Mouse (Mus musculus) kidney, postnatal 36 days (tissue): Measurements from ENCODE around the gene Kcnip1.

Source experiments
- DNase-seq, 2 experiments: peaks; one replicate each; pipeline ENCODE4 v3.0.0; 2021 to 2022; ENCODE audit warnings: mixed read lengths in 2 of 2

The Kcnip1 gene

DNA sequence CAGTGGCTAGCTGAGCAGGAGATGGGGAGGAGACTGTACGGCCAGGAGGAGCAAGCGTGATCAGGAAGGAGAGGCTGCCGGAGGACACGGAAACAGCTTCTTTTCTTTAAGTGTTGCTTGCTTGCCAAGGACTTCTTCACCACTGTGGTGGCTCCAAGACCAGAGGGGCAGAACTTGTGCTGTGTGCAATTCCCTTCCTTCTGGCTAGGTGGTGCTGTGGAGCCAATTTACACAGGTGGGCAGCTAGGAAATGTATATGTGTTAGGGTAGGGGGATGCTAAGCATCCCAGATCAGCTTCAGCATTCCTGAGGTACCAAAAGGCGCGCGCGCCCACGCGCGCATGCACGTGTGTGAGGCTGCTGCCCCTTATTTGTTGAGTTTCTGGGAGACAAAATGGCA lies 243.5 kb downstream of the Kcnip1 start:
- DNase-seq = no peak

DNA sequence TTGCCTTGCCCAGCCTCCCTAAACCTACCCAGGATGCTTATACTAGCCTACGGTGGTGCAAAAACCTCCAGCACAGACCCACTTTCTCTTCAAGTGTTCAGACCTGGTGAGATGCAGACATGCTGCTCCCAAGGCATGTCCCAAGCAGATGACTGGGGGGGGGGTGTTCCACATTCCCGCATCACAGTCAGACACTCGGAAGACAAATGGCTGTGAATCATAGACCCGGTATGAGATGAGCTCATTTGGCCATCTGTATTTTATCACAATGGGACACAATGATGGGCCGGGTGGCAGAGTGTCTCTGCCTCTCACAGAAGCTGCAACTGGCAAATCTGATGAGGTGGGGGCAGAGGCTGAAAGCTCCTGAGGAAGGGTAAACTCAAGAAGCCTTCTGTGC lies 244.2 kb downstream of the Kcnip1 start:
- no peak for DNase-seq

DNA sequence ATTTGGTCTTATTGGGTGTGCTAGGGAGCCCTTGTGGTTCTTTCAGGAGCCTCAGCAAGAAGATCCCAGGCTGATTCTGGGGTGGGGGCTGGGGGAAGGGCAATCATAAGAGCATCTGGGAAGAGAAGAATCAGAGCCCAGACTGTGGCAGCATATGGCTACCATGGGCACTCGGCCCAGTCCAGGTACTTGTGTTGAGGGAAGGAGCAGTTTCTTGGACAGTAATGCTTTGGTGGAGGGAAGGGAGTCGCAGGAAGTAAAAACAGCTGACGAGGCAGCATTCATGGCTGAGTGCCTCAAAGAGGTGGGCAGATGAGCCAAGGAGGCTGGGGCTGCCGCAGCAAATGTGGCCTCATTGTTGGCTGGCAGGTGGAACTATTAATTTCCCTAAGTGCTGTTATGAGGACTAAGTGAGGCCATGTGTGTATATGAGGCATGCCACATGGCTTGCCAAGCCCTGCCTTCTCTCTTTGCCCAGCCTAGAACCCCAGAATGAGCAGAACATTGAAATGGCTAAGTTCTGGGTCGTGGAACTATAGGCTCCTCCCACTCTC lies 245.5 kb downstream of the Kcnip1 start:
- no peak for DNase-seq

DNA sequence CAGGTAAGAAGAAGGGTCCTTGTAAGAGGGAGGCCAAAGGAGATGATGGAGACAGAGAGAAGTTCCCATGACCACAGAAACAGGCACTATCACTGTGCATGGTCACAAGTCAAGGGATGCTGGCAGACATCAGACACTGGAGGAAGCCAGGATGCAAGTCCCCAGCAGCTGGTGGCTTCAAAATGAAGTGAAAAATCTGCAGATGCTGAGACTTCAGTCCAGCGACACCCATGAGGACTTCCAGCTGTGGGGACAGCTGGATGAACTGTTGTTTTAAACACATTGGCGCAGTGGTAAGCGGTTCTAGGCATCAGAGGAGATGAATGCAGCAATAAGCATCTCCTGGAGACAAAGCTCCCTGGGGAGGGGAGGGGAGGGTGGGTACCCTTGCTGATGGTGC lies 246.6 kb downstream of the Kcnip1 start:
- peak in 1 of 2 experiments; percentile 4 for DNase-seq

DNA sequence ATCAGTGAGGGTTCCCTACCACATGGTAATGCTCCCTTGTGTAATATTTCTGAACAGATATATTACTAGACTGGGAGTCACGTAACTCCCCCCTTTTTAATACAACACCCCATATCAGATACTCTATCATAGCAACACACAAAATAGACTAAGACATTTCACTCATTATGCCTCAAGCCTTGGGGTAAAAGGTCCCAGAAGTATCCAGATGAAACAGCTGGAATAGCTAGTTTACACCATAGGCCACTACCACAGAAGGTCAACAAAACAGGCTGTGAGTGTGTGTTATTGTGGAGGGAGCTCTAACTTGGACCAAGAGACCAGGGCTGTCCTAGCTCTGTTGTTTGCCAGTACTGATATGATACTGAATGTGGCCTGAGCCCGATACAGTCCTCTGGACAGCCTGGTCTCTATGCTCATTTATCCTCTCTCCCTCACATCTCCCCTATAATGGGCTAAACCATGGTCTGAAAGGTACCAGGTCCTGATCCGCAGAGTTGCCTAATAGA lies 247.1 kb downstream of the Kcnip1 start:
- DNase-seq = no peak

DNA sequence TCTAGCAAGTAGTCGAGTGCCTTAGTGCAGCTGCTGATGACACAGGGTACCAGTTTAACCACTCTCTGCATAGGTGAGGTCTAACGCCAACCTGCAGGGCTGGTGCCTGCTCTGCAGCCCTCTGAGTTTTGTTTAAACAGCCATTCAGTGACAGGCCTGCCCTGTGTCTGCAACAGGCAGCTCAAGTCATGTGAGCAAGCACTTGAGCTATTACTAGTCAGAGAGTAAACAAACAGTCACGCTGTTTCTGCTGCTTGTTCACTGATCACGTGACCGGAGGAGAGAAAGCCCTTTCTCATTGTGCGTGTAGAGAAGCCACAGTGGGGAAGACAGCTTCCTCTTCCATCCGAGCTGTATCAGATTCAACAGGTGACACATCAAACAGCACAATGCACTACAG lies 248.5 kb downstream of the Kcnip1 start:
- DNase-seq = peak in 1 of 2 experiments; percentile 2

DNA sequence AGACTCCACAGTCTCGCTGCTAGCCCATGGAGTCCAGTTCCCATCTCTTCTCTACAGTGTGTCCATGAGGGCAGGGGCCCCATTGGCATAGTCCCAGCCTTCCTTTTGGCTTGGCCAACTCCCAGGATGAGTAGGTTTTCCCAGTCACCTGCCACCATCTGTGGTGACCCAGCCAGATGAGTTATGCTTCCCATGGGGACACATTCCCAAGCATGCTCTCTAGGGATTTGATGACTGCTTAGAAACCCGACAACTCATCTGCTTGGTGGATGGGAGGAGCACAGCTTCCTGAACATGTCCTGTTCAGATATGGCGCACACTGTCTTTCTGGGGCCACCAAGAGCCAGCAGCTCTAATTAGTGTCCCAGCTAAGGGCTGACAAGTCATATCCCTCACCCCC lies 252.8 kb downstream of the Kcnip1 start:
- DNase-seq = no peak

DNA sequence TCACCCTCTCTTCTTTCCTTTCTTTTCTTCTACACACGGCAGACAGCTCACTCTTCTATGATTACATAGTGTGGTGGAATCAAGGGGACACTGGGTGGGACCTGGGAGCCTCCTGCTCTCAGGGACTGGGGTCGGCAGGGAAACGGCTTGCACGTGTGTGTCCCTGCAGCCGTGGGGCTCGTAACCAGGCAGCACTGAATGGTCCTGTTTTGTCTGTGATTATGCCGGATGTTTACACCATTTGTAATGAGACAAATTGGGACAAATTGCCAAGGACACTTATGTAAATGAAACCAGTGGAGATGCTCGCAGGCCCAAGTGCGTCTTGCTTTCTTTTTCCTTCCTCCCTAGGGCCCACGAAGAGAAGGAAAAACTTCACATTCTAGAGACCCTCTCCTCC lies 256.5 kb downstream of the Kcnip1 start:
- no peak for DNase-seq

DNA sequence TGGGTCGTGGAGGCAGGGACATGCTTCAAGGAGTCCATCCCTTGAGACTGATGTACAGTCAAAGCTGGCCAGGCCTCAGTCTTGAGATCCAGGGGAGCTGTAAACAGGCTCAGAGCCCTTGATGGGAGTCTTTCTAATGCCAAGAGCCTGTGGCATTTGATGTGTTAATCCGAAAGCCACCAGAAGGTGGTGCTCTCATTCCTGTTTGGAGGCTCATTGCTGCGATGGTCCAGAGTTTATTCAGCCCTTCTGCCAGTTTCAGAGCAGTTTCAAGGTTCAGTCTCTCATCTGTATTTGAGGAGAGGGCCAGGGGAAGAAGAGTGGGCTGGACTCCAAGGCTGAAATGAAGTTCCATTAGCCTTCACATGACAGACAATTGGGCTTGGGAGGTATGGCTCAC lies 259.7 kb downstream of the Kcnip1 start:
- peak; percentile 41 to 83 for DNase-seq

DNA sequence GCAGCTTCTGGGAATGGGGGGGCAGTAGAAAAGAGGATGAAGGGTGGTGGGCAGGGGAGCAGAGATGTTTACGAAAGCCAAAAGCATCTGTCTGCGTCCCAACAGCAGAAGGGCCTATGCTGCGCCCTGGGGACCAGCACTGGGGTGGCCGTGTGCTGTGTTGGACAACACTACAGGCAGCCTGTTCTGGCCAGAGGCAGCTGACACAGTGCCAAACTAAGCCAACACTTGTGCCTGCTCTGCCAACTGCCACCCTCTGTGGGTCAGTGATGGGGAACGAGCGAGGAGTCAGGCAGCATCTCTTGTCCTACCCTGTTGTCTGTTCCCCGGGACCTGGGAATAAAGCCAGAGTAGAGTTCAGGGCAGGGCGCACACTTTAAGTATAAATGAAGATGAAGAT lies 260.6 kb downstream of the Kcnip1 start:
- DNase-seq = no peak

DNA sequence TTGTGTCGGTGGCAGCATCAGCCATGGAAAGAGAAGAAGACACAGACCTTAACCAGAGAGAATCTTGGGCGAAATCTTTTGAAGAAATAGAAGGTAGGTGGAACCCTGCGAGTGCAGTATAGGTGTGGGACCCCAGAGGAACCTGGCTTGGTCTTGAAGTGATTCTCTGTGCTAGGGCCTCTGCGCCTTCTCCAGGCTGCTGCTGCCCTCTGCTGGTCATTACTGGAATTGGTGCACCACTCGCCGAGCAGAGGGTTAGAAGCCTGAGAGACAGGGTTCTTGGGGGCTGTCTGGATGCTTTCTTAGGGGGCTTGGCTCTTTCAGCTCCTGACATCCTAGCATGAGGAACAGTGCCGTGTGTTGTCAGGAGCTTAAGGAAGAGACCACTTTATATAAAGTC lies 271.7 kb downstream of the Kcnip1 start:
- DNase-seq = peak; percentile 18 to 84

DNA sequence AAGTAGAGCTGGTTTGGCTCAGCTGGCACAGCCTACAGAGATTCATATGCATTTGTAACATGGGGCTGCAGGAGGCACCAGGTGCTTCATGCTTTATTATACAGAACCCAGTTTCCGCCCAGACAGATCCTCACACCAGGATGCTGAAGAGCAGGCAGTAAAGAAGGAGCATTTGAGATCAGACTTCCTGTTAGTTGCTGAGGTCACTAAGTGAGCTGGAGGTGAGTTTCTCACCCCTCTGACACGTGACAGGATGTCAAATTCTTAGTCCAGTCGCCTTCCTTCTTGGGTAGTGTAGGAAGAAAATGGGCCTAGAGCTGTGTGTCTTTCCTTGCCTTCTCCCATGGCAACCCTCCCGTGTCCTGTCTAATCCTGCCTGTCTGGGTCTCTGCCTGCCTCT lies 286.2 kb downstream of the Kcnip1 start:
- no peak for DNase-seq

DNA sequence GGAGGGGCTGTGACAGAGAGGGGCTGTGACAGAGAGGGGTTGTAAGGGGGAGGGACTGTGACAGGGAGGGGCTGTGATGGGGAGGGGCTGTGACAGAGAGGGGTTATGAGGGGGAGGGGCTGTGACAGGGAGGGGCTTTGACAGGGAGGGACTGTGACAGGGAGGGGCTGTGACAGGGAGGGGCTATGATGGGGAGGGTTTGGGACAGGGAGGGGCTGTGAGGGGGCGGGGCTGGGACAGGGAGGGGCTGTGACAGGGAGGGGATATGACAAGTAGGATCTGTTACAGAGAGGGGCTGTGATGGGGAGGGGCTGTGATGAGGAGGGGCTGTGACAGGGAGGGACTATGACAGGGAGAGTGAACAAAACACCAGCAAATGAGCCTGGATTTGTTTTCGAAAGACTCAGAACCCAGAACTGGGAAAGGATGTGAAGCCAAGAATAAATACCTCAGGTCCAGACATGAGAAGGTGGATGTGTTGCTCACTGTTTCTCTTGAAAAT lies 290.9 kb downstream of the Kcnip1 start:
- DNase-seq = no peak

DNA sequence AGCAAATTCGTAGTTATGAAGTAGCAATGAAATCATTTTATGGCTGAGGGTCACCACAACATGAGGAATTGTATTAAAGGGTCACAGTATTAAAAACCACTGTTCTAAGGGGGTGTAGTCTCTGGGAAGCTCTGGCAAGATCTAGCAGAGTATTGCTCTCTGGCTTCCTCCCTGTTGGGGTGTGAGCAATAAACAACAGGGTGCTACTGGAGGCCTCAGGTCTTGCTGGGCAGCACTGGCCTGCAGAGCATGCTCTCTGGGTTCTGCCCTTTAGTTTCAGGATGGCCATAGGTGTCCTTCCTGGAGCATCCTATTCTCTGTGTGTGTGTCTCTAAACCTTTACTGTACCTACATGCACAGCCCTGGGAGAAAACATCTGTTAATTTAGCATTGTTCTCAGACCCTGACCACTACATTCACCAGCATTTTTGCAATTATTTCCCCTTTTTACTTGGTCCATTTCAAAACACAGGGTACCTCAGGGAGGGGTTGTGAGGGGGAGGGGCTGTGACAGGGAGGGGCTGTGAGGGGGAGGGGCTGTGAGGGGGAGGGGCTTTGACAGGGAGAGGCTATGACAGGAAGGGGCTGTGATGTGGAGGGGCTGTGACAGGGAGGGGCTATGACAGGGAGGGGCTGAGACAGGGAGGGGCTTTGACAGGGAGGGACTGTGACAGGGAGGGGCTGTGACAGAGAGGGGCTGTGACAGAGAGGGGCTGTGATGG lies 291.6 kb downstream of the Kcnip1 start:
- no peak for DNase-seq

DNA sequence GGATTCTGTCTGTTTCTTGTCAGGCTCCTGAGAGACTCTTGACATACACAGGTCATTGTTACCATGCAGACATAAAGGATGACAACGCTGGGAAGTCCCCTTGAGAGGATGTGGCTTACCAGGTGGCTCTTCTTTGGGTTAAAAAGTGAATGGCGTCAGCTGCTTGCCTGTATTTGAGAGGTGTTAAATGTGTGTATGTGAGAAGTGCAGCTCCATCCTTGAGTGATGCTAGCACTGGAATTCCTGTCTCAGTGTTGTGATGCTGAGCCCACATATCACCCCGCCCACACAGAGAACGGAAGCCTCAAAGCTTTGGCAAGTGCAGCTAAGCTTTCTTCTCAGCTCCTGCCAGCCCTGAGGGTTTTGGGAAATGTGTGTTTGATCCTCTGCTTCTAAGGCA lies 292.2 kb downstream of the Kcnip1 start:
- no peak for DNase-seq

DNA sequence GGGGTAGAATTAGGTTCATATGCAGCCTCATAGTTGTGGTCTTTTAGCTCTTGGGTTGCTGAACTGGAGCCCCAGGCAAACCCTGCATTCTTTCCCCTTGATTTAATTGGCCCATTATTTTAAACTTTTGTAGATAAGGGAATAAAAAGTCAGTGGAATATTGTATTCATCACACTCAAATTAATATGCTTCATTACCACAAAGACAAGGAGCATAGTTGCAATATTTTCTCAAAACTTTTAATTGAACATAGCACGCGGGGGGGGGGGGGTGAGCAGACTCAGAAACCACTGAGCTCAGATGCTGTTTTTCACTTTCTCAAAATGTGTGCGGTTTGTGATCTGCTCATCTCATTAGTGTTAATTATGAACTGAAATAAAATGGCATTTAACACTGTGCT lies 302.8 kb downstream of the Kcnip1 start:
- no peak for DNase-seq

DNA sequence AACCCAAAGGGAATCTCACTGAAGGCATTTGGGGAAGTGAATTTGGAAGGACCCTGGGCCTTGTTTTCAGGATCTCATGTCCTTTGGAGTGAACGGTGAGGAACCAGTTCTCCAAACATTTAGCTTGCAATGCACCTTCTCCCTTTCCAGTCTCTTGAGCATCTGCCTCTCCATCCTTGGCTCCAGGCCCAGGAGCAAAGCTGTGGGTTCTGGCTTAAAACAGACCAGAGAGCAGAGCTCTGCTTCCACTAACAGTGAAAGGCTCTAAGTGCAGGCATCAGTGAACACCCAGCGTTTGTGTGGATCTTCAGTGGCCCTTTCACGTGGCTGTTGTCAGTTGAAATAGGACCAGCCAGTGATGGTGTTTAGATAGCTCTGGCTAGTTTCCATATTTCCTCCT lies 307.0 kb downstream of the Kcnip1 start:
- no peak for DNase-seq

DNA sequence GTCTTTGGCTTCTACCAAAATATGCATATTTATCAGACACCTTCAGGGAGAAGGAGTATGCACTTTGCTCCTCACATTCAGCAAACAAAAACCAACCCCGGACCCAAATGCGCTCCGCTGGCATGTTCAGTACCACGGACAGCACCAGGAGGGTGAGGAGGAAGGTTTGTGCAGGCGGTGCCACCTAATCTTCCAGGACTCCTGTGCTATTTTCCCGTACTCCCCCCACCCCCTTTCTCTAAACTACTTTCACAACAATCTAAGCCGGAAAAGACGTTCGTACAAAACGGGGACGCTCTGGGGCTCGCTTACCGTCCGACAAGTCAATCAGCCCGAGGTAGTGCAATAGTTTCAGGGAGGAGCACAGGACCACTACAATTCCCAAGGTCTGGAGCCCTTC lies 312.8 kb downstream of the Kcnip1 start:
- peak; percentile 14 to 76 for DNase-seq

DNA sequence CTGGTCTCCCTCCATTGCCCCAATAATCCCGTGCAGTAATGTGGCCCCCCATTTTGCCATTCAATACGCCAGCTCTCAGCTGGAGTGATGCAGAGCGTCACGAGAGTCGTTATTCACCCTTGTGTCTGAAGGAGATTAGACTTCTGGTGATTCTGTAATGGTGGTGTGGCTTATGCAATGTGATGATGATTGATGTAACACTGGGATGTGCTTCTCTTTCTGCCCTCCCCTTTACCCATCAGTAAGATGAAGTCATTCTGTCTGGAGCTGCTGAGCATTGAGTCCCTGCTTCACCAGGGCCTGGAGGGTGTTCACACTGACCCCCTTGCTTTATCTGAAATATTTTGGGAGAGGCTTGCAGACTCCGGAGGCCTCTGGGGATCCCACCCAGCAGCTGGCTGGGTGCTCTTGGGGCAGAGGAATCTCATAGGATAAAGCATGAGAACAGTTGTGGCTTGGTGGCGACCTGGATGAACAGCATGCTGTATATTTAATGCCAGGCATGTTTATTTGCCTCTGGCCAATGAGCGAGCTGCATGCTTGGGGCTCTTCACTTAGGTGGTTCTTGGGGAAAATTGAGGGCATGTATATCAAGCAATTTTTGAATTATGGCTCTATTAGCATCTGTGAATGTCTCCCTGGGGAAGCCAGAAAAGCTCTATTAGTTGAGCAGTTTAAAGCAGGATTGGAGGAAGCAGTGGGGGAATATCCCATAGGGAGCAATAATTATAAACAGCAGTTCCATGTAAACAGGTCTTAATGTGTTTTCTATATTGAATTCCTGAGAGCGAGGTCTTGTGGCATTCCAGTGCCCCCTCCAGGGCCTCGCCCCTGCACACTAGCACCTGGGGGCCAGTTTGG lies 322.6 kb downstream of the Kcnip1 start:
- no peak for DNase-seq

DNA sequence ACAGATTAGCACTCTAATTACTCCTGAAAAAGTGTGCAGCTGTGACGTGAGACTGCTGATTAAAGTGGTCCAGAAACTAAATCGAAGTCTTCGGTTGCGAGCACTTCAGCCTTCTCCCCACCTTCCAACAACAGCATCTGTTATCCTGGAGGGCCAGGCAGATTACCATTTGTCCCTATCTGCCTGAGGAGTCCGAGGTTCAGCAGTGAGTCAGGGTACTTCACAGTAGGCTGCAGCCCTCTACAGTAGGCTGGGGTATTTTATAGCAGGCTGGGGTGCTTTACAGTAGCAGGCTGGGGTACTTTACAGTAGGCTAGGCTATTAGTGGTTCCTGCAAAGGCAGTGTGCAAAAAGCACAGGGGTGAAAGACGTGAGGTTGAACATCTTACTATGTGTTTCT lies 324.6 kb downstream of the Kcnip1 start:
- no peak for DNase-seq

DNA sequence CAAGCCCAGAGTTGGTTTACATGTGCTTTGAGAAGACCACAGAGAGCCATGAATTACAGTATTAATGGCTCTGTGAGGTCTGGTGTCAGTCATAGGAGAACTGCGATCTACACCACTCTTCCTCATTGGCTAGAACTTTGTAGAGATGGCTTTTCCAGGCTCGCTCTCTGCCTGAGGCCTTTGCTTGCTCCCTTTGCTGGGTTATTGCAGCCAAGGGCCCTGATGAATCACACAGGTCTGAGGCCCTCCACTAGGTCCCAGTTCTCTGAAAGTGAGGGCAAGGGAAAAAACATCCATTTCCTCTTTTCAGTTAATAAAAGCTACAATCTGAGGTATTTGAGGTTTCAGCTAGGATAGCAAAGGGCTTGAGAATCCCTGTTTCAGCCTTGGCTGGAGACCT lies 329.4 kb downstream of the Kcnip1 start:
- DNase-seq = no peak

DNA sequence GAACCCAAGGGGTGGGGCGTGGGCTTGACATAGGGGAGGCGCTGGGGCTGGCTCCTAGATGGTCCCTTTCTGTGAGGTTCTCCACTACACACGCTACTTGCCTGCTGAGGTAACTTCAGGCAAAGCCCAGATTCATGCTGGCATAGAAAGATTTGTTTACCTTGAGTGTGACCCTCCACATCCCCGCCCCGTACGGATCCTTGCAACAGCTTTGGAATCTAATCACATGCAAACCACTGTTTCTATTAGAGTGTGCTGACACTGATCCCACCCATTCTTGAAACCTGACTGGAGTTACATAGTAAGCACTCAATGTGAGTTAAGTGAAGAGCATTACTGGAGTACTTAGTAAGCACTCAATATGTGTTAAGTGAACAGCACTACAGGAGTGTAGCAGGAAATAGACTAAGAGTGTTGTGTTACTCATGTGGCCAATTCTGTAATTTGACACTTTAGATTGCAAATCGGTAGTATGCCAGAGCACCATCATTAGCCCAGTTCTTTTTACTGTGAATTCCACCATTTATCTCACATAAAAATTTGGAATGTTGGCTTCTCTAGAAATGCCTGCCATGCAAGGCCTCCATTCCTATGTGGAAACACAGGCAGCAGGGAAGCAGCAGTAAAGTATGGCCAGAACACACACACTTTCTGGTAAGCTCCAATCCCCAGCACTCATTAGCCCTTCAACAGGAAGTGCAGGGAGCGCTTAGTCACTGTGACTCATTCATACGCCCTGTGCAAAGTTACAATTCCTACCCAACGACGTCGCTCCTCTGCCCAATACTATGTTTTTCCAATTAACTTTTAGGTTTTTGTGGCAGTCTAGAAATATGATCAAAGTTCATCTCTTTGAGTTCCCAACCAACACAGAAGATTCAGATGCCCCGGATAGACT lies 332.7 kb downstream of the Kcnip1 start:
- no peak for DNase-seq
